Mouse (Mus musculus): Measurements from ENCODE around the gene Kcnn1.

DNA sequence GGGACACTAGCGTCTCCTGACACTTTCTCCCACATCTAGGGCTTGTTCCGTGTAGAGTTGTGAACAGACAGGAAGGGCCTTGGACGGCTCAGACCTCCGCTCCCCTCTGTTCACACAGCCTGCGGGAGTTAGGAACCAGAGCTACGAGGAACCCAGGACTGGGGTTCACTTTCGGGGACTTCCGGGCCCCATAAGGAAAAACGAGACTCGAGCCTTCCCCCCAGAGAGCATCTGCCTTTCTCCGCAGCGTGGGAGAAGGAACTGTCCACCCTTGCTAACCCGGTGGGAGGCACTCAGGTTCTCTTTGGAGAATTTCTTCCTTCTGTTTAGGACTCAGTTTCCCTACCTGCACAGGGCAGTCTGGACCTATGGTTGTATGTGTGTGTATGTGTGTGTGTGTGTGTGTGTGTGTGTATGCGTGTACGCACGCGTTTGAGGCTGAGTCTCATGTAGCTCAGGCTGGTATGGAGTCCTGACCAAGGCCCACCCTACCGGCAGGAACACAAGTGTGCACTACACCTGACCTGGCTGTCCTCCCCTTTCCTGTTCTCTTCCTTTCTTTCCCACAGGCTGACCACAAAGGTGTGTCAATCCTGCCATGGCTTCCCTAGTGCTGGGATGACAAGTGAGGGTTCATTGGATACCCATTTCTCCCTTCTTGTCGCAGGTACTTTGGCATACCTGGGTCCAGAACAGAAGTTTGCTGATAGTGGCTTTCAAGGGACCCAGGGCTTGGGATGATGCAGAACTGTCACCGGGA is 30.0 kb upstream of the Kcnn1 start:
- TF ChIP-seq GATA1 (IDR thresholded peaks at IDR 0.05; ENCODE audit: borderline replicate concordance, low read length) (no peak), FLI1 (IDR thresholded peaks at IDR 0.05; ENCODE audit: low read length) (no peak)
